Mouse (Mus musculus) ovary, adult 10 weeks (tissue): ENCODE data around the gene Clptm1. TPM values are rescaled to one million over a fixed set of nuclear protein-coding genes. Genes with fewer than 3 reads are reported as not detected.

Experiments used
- polyA plus RNA-seq: library from polyadenylated mRNA; stranded (reverse); fragments of 350-450 nt; fragmentation: Illumina TruSeq; extraction: RNeasy Lipid Tissue Mini Kit (QIAGEN cat#74804); gene quantifications from one replicate; pipeline ENCODE4 v1.2.3, GENCODE M21; 2014

Gene Clptm1
- polyA plus RNA-seq = 14.3 TPM

DNA sequence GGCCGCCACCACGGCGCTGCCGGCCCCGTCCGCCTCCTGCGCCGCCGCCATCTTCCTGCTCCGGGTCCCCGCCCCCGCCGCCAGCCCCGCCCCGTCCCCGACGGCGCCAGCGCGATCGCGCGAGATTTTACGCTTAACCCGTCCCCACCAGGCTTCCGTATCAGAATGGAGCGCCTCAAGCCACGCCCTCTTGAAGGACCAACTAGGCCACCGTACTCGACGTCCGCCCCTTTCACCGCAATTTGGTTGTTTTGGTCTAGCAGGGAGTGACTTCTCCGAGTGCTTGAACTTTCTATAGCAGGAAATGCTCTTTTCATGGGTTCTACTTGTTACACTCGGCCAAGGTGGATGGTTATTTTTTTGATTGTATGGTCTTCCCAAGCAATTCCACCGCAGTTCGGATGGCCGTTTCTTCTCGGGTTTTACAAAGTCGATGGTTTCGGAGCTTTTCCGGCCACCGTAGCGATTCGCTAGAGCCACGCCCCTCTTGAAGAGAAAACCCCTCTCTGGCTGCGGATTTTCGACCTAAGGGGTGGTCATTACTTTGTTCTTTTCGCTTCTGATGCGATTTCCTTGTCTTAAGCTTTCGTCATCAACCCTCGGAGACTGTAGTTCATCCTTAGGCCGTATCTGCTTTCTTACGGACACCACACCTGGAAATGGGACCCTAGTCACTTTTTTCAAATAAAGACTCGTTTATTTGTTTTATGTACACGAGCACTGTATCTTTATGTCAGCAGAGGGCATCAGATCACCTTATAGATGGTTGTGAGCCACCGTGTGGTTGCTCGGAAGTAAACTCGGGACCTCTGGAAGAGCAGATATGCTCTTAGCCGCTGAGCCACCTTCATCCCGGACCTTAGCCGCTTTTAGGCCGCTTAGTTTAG is at the start of gene Clptm1:
Gene Clptm1, minus strand, starts transcription at position 79 of the 887 bp plus-strand sequence.

DNA sequence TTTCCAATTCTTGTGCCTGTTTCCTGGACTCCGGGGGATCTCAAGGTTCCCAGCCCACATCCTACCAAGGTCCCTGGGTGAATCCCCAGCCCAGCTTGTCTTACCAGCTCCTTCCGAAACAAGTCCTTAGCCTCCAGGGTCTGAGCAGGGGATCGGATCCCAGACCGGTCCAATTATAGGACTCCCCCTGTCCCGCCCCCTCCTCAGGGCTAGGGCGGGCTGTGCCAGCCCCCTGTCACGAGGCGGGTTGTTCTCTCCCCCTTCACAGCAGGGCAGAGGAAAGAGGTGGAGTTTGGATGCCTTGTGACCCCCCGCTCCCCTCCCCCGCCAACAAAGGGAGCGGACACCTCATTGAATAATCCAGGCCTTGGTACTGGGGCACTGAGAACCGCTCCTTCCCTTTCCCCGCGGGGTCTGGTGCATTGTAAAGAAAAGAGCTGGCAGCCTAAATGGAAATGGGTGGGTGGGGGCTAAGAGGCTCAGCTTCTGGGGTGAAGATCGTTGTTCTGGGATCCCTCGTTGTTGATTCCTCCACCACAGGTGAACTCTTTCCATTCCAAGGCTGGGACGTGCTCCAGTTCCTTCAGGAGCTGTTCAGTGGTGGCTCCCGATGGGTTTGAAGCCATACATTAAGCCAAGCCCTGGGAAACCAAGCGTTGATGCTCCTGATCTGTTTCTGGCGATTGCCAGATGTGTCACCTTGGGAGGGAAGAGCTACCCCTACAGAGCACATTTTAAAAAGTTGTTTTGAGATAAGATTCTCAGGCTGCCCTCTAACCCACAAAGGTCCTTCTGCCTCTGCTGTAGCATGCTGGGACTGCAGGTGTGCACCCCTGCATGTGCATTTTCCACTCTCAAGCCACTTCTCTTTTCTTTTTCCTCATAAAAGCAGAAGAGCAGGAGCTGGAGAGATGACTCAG is 34.3 kb upstream of the Clptm1 start, which contains the start of gene Apoe:
Gene Apoe, minus strand, starts transcription at position 282 of the 920 bp plus-strand sequence.

DNA sequence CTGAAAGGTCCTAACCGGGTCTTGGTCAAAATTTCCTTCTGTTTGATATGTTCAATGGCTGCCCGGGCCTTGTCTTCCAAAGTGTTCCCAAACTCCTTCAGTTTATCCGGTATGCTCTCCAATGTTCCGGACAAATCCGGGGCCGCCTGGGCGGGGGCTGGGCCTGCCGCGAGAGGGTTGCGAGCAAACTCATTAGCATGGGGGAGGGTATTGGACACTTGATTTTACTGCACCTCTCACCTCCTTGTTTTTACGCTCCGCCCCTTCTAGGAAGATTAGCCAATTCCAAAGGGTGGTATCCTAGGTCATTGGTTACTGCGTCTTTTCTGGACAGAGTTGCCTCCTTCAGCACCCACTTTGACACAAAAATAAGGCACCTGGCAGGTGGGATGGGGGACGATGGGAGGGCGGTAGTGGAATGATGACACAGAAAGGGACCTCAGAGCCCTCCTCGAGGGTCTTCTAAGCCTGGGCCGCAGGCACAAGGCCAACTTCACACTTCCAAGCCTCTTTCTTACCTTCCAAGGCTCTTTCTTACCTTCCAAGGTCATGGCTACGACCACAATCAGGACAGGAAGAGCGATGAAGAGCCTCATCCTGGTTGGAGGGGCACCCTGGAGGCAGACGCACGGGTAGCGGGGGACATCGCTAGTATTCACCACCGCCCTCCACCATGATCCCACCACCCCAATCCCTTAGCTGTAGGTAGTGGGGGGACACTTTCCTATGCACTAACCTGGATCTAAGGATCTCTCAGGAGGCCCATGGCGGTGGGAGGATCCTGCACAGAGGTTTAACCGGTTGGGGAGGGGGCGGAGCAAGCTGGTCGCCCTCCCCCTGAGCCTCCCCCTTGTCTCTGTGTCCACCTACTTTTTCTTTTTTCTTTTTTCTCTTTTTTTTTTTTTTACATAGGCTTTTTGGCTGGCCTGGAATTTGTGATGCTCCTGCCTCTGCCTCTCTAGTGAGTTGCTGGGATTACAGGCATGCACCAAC is 27.3 kb upstream of the Clptm1 start, which contains the start of gene Apoc1:
Gene Apoc1, minus strand, starts transcription at position 788 of the 993 bp plus-strand sequence.

DNA sequence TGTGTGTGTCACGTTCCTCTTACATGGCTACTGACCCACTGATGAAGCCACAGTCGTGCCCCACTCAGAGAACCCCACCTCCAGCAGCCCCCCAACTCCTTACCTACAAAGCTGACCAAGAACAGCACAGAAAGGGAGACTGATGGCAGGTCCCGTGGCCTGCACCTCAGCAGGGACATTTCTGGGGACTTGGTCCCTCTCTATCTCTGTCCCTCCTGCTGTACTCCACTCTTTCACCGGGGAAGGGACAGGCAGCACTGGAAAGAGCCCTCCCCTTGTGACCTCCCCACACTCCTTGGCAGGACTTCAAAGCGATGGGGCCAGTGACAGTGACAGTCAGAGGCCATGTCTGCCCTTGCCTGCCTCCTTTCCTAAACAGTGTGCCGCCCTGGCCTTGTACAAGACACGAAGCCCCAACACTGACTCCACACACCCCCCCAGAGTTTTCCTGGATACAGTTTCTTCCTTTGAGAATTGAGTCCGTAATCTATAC is 16.4 kb upstream of the Clptm1 start, which contains the start of the genes Gm44805 and Apoc4:
Gene Gm44805, minus strand, starts transcription at position 222 of the 493 bp plus-strand sequence.
Gene Apoc4, minus strand, starts transcription at position 278 of the 493 bp plus-strand sequence.

DNA sequence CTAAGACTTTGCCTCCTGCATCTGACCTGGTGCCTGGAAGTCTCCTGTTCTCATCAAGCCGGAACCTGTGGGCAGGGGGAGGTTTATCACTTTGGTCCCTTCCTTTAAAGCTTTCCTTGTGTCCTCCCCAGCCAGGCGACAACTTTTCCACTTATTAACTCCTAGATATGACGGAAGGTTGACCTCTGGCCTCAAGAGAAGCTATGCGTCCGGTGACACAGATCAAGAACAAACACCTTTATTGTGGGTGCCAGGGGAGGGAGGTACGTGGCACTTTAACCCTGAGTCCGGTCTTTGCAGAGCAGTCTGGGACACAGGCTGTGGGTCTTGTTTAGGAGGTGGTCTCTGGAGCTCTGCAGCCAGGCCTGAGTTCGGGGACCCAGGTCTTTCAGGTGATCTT is 13.0 kb upstream of the Clptm1 start, which contains the start of gene Apoc2:
Gene Apoc2, minus strand, starts transcription at position 70 of the 400 bp plus-strand sequence.

DNA sequence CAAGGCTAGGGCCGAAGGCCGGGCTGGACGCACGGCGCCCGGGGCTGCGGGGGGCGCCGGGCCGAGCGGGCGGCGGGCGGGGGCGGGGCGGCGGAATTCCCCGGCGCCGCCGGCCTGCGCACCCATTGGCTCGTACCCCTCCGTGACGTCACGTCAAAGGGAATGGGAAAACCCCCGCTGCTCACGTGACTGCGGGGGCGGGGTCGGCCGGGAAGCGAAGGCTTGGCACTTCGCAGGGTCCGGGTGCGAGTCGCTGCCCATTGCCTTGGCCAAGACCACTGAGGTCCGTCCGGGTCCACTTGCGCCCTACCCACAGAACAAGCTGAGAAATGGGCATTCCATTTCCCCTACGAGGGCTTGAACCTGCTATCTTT is 35.5 kb downstream of the Clptm1 start, which contains the start of gene Relb:
Gene Relb, minus strand, starts transcription at position 78 of the 374 bp plus-strand sequence.

GRCm38 (mm10) chr7:19603849-19604605 is 60.8 kb downstream of the Clptm1 start, which contains the start of gene Clasrp:
Gene Clasrp, minus strand, starts transcription at chr7:19604486.

Other genes with a start within 250 kb of the Clptm1 start
- gene Mark4, start 206.2 kb downstream of the Clptm1 start, polyA plus RNA-seq = 1.1 TPM
- gene Exoc3l2, start 201.7 kb downstream of the Clptm1 start, polyA plus RNA-seq = 0.20 TPM
- gene Bloc1s3, start 156.7 kb downstream of the Clptm1 start, polyA plus RNA-seq = 3.2 TPM
- not detected for gene Trappc6a, start 156.6 kb downstream of the Clptm1 start, polyA plus RNA-seq
- not detected for gene Nkpd1, start 147.2 kb downstream of the Clptm1 start, polyA plus RNA-seq
- 0.37 TPM for gene Ppp1r37, start 102.0 kb downstream of the Clptm1 start, polyA plus RNA-seq
- not detected for gene Zfp296, start 87.7 kb downstream of the Clptm1 start, polyA plus RNA-seq
- gene Gemin7, start 87.4 kb downstream of the Clptm1 start, polyA plus RNA-seq = 16.3 TPM
- gene Clasrp, start 60.5 kb downstream of the Clptm1 start, polyA plus RNA-seq = 1.6 TPM
- gene Relb, start 35.6 kb downstream of the Clptm1 start, polyA plus RNA-seq = 0.66 TPM
- not detected for gene Apoc2, start 12.9 kb upstream of the Clptm1 start, polyA plus RNA-seq
- gene Gm44805, start 16.4 kb upstream of the Clptm1 start, polyA plus RNA-seq = not detected
- not detected for gene Apoc4, start 16.4 kb upstream of the Clptm1 start, polyA plus RNA-seq
- gene Apoc1, start 27.6 kb upstream of the Clptm1 start, polyA plus RNA-seq = 1.7 TPM
- 8.6 TPM for gene Apoe, start 34.2 kb upstream of the Clptm1 start, polyA plus RNA-seq
- 0.37 TPM for gene Tomm40, start 50.4 kb upstream of the Clptm1 start, polyA plus RNA-seq
- 7.6 TPM for gene Nectin2, start 85.5 kb upstream of the Clptm1 start, polyA plus RNA-seq
- not detected for gene Bcam, start 106.0 kb upstream of the Clptm1 start, polyA plus RNA-seq
- not detected for gene Cblc, start 131.8 kb upstream of the Clptm1 start, polyA plus RNA-seq
- not detected for gene Bcl3, start 157.7 kb upstream of the Clptm1 start, polyA plus RNA-seq
- gene Gm19345, start 187.0 kb upstream of the Clptm1 start, polyA plus RNA-seq = not detected
- gene Ceacam16, start 196.3 kb upstream of the Clptm1 start, polyA plus RNA-seq = not detected
- gene Ceacam19, start 222.9 kb upstream of the Clptm1 start, polyA plus RNA-seq = not detected